Mouse (Mus musculus): ENCODE data around the gene Pebp1. TPM values are rescaled to one million over a fixed set of nuclear protein-coding genes. Genes with fewer than 3 reads are reported as not detected.

Pebp1 gene
- total RNA-seq, 1 experiment from 2014 or later: 21.9 TPM

DNA sequence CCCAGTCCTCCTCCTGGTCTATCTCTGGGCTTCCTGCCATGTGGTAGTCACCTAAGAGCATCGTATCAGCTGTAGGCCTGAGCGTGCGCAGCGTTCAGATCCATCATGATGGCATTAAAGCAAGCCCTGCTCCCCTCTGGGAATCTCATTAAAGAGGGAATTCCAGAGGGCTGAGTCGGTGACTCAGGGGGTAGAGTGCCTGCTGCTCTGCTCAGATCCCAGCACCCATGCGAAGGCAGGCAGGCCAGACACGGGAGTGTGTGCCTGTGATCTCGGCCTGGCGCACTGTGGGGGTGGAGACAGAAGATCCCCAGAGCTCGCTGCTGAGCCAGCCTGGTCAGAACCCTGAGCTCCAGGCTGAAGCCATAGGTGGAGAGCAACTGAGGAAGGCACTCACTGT is 39.1 kb downstream of the Pebp1 start:
- ATAC-seq (ENCODE audit: extremely low read depth, insufficient number of reproducible peaks, low FRiP score, poor library complexity, severe bottlenecking): no peak

GRCm38 (mm10) chr5:117245170-117245569 is 42.3 kb downstream of the Pebp1 start:
- ATAC-seq (ENCODE audit: extremely low read depth, insufficient number of reproducible peaks, low FRiP score, poor library complexity, severe bottlenecking): no peak

DNA sequence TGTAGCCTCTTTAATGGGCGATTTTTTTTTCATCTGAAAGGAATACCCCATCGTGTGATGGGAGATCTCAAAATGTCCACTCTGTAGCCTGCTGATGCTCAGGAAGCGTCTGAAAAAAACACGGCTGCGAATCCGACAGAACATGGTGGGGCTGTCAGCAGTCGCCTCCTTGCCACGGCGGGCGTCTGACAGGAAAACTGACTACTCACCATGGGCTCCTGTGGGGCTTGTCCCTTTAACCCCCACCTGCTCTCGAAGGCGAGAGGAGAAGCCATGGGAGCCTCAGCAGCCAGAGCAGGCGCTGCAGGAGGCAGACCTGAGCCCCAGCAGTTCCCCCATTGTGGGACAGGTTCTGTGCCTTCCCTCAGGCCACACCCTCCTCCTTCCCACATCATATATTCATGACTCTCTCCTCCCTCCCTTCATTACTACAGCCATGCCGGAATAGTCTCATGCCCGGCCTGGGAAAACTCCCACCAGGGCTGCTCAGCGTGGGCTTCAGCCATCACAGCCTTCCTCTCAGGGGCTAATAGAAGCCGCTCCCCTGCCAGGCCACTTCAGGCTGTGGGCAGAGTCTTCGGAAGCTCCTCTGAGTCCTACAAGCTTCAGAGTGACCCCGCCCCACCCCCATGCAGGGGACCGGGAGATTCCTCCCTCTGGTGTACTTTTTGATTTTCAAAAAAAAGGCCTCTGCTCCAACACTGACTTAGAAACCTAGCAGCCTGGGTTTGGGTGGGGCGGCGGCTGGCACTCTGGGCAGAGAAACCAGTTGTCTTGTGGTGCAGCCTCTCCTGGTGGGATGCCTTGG is 44.5 kb downstream of the Pebp1 start:
- no peak for ATAC-seq (ENCODE audit: extremely low read depth, insufficient number of reproducible peaks, low FRiP score, poor library complexity, severe bottlenecking)

- no peak for ATAC-seq (ENCODE audit: extremely low read depth, insufficient number of reproducible peaks, low FRiP score, poor library complexity, severe bottlenecking)
Observed at GRCm38 (mm10) chr5:117241935-117242531, 45.4 kb downstream of the Pebp1 start.

- ATAC-seq (ENCODE audit: extremely low read depth, insufficient number of reproducible peaks, low FRiP score, poor library complexity, severe bottlenecking): no peak
Observed at GRCm38 (mm10) chr5:117240761-117241322, 46.6 kb downstream of the Pebp1 start.

- no peak for ATAC-seq (ENCODE audit: extremely low read depth, insufficient number of reproducible peaks, low FRiP score, poor library complexity, severe bottlenecking)
Observed at GRCm38 (mm10) chr5:117240321-117240731, 47.1 kb downstream of the Pebp1 start.

DNA sequence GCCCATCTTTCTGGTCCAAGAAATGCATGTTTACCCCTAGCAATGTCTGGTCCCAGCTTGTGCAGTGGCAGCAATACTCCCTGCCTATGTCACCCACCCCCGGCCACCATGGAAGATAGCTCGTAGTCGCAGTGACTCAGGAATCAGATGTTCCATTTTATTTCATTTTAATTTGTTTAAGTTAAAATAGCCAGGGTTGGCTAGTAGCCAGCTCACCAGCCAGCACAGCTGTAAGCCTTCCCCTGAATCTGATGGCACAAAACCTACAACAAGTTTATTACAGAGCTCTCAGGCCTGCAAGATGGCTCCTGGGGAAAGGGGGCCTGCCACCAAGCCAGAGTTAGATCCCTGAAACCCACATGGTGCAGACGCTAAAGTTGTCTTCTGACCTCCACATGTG is 48.3 kb downstream of the Pebp1 start:
- ATAC-seq (ENCODE audit: extremely low read depth, insufficient number of reproducible peaks, low FRiP score, poor library complexity, severe bottlenecking): no peak

DNA sequence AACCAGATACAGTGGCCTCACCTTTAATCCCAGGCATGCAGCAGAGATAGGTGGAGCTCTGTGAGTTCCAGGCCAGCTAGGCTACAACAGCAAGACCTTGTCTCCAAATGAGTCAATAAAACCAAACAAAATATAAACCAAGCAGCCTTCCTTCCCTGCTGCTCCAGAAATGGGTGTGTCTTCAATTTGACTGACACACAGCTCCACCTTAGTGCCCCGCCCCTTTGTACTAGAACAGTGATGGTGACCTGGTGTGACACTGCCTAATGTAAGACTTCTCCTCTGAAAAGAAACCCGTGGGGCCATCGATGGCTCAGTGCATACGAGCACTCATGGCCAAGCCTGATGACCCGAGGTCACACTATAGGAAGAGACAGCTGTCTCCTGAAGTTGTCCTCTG is 50.9 kb downstream of the Pebp1 start:
- ATAC-seq (ENCODE audit: extremely low read depth, insufficient number of reproducible peaks, low FRiP score, poor library complexity, severe bottlenecking): no peak

Other genes with a start within 250 kb of the Pebp1 start
- 130 and 137 TPM in 2 replicates for gene Suds3, start 171.5 kb downstream of the Pebp1 start, total RNA-seq (2017)
- gene Taok3, start 167.5 kb downstream of the Pebp1 start, total RNA-seq (2017): 68.0 and 76.9 TPM in 2 replicates
- 3.6 and 7.0 TPM in 2 replicates for gene Vsig10, start 31.5 kb upstream of the Pebp1 start, total RNA-seq (2017)
- gene Wsb2, start 69.7 kb upstream of the Pebp1 start, total RNA-seq (2017): 24.2 and 29.7 TPM in 2 replicates
- 10.7 and 15.2 TPM in 2 replicates for gene Rfc5, start 101.4 kb upstream of the Pebp1 start, total RNA-seq (2017)
- 0.12 and 0.23 TPM in 2 replicates for gene Ksr2, start 126.4 kb upstream of the Pebp1 start, total RNA-seq (2017)

Data from neutrophil, adult 5-6 weeks (primary cell).